Mouse (Mus musculus) mesoderm, embryonic 11.5 days (tissue): ENCODE measurements around the gene Yeats2.

ENCODE experiments used
- DNase-seq: peaks from one replicate; pipeline ENCODE4 v3.0.0-alpha.2; 2012; ENCODE audit warnings: low read depth, low spot score

Gene Yeats2

GRCm38 (mm10) chr16:20191161-20191882, 50.5 kb downstream of the Yeats2 start:
- DNase-seq, result no peak

DNA sequence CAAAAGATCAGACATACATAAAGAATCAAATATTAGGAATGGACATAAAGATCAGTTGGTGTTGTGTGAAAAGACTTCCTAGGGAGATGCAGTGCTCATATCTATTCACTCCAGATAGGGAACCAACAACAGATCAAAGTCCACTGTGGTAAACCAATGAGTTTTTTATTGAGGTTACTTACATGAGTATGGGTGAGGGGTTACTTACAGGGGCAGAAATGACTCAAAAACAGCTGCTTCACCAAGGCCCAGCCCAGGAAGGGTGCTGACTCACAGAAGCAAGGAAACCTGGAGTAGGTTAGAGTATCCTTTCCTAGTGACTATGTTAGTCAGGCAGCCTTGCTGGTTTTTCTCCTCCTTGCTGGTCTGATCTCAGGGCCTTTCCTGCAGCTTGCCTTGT, 51.2 kb downstream of the Yeats2 start:
- DNase-seq, result no peak

DNA sequence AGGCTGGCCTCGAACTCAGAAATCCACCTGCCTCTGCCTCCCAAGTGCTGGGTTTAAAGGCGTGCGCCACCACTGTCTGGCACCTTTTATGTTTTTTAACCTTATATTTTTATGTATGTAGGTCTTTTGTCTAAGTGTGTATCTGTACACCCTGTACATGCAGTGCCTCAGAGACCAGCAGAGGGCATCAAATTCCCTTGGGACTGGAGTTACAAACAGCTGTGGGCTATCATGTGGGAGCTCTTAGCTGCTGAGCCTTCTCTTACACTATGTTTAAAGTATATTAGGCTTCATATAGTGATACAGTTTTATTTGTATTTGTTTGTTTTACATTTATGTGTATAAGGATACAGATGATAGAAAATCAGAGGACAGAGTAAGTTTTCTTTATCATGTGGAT, 54.7 kb downstream of the Yeats2 start:
- DNase-seq, result peak; percentile 42

DNA sequence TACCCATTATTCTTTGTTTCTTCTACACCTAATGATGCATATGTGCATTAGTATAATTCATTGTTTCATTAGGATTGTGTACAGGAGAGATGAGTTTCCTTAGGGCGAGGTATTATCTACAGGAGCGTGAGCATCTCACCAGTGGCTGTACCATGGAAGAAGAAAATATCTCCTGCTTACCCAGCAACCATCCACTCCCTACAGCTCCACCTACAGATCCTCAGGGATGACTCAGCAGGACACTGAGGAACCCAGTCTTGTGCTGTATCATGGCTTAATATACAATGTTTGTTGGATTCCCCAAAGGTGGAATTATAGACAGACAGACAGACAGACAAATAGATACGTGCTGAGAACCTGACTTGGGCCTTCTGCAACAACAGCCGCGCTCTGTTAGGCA, 56.1 kb downstream of the Yeats2 start:
- DNase-seq, result no peak

GRCm38 (mm10) chr16:20199501-20200201, 58.8 kb downstream of the Yeats2 start:
- peak; percentile 11 for DNase-seq

GRCm38 (mm10) chr16:20213591-20214226, 72.8 kb downstream of the Yeats2 start:
- DNase-seq, result peak; percentile 58

DNA sequence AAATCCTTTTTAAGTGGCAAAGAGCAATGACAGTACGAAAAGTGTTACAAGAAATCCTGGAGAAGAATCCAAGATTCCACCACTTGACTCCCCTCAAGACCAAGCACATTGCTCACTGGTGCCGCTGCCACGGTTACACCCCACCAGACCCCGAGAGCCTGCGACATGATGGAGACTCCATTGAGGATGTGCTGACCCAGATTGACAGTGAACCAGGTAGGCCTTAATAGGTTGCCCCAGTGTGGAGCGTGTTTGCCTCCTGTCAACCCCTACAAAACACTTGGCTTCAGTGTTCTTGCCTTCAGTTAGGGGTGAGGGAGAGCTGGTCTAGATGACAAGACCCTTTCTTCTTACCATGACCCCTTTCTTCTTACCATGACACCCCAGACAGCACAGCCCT, 81.9 kb downstream of the Yeats2 start:
- no peak for DNase-seq

- no peak for DNase-seq
Measured at GRCm38 (mm10) chr16:20226676-20227075, 85.8 kb downstream of the Yeats2 start.

DNA sequence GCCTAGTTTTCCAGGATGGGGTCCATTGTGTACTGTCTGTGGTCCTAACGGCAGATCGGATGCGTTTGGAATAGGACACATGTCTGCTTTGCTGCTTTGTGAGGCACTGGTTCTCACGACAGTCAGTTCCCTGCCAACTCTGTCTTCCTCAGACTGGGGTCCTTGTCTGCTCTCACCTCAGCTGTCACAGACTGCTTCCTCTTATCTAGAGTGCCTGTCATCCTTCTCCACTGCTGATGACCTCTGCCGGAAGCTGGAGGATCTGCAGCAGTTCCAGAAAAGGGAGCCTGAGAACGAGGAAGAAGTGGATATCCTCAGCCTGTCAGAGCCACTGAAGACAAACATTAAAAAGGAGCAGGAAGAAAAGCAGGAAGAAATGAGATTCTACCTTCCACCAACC, 86.6 kb downstream of the Yeats2 start:
- DNase-seq, result no peak

DNA sequence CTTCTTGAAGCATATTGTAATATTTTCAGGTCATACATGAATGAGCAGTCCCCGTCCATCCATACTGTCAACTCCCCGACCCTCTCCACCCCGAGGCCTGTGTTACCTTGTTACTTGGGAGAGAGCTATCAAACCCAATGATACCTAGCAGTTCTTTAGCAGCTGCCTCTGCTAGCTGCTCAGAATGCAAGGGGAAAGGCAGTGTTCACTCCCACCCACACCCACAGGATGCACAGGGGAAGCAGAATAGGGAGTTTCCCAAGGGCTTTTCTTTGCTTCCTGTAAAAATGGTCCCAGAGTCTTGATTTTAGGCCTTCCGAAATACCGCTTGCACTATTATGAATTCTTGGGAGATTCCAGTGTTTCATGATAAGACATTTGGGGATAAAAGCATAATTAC, 87.3 kb downstream of the Yeats2 start:
- DNase-seq, result no peak

DNA sequence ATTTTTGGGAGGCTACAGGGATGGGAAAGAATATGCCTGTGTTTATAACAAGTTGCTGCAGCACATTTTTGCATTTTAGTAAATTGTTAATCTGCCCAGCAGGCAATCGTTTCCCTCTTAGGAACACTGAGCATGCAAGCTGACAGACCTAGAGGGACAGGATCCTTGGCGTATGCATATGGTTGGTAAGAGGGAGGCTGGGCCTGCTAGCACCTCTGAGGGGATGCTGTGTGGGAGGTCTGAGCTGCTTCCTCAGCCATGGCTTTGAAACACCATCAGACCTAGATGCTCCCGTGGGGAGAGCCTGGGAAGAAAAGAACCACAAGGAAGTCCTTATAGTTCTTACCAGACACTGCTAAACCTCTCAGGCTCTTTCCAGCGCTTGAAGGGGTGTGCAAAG, 93.5 kb downstream of the Yeats2 start:
- DNase-seq, result no peak

DNA sequence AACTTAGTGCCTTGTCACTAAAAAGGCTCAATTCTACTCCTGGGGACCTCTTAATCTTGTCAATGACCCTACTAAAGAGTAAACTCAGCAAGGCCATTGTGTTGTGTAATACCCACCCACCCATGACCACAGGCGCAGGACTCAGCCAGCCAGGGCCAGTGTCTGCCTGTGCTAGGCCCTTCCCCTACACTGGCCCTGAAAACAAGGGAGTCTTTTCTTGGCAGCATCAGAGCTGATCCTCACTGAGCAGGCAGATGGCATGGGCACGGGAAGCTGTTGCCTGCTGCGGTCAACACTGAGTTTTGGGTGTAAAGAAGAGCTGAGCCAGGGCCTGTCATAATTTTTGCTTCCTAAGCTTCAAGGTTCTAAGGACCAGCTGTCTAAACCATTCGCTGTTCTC, 96.6 kb downstream of the Yeats2 start:
- DNase-seq, result no peak

DNA sequence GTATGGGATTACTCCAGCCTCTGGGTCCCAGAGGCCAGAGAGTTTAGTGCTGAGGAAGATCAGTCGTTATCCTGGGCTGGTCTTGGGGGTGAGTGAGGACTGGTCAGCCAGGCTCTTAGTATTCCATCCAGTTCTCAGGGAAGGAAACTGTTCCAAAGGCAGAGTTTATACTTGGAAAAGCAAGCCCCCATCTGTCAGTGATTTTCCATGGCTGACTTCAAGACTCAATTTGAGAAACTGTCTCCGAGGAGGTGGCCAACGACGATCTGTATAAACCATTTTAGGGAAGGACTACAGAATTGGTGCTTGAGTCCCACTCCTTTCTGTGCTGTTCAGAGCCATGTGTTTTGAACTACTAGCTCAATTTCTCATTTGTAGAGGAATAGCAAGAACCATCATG, 97.8 kb downstream of the Yeats2 start:
- DNase-seq, result no peak

DNA sequence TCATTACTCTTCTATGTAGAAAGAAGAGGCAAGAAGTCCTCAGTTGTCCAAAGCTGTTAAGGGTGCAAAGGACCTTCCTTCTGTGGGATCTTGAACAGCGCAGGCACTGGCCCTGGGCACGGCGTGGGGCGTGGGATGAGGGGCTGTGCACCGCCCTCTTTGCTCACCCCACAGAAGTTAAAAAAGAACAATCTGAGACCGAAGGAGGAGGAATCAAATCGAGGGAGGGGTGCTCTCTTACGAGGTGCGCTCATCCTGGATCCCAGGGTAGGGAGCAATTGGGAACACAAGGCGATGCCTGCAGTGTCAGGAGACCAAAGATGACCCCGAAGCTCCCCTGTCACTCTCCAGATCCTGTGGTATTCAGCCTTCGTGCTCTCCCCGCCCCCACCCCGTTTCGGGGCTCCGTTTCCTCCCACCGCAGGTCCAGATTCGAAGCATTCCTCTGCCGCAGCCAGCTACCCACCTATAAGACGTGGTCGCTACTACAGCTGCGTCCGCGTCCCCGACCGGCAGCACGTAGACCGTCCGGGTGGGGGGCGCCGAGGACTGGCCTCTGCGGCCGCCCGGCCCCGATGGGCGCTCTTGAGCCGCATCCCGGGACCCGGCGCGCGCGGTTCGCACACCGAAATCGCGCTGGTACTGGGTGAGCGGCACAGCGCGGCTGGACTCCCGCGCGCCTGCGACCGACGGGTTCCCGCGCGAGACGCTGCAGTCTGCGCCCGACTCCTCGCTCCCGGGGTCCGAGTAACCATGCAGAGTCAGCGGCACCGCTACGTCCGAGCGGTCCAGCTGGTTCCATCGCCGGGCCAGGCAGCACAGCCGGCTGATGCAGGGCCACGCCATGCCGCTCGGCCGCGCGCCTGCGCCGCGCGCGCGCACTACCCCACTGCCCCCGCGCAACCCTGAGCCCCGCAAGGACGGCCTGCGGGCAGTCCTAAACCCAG, 99.9 kb downstream of the Yeats2 start, which contains the start of gene Map6d1:
Map6d1 (minus strand) TSS at position 891 of the 947 bp plus-strand sequence.
- DNase-seq, result peak; percentile 66

GRCm38 (mm10) chr16:20247103-20247502, 106.2 kb downstream of the Yeats2 start:
- DNase-seq, result no peak

DNA sequence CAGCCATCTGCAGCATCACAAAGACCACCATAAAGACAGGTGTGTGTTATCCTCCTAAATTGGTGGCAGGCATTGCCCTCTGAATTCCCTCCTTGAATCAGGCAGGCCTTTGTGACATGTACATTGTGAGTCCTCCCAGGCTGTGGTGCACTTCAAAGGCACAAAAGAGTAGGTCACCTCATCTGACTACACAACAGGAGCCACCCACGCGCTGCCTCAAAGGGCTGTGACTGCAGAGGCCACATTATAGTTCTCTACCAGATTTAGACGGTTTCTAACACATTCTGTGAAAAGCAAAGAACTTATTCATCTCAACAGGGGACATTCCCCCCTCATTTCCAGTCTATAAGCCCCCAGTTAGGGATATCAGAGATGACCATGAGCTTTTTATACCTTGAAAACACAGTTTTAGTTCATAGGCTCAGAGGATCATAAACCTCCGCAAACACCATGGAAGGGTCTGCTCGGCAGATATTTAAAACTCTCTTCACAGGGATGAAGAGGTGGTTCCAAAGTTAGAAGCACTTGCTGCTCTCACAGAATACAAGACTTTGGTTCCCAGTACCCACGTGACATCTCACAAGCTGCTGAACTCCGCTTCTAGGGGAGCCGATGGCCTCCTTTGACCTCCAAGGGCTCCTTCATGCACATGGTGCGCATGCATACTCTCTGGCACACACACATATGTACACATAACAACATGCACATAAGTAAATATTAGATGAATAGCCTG, 107.7 kb downstream of the Yeats2 start:
- DNase-seq, result no peak

- no peak for DNase-seq
Measured at GRCm38 (mm10) chr16:20257926-20258325, 117.1 kb downstream of the Yeats2 start.

DNA sequence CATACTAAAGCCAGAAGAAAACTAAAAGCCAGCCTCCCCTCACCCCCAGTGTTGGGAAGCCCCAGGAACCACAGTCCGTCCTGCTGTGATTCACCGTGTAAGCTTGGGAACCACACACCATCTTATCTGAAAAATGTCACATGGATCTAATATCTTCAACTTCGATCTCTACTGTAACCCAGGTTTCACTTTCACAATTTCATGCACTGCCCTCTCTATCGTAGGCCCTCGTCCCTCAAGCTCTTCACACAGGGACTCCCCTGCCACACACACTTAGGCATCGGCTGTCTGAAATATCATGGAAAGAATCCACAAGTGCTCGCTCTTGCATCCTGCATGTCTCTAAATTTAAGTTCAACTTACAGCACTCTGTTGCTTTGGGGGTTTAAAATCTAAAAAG, 124.2 kb downstream of the Yeats2 start:
- no peak for DNase-seq

- DNase-seq, result no peak
Measured at GRCm38 (mm10) chr16:20271339-20271738, 130.5 kb downstream of the Yeats2 start.

GRCm38 (mm10) chr16:20272994-20273393, 132.1 kb downstream of the Yeats2 start:
- no peak for DNase-seq

DNA sequence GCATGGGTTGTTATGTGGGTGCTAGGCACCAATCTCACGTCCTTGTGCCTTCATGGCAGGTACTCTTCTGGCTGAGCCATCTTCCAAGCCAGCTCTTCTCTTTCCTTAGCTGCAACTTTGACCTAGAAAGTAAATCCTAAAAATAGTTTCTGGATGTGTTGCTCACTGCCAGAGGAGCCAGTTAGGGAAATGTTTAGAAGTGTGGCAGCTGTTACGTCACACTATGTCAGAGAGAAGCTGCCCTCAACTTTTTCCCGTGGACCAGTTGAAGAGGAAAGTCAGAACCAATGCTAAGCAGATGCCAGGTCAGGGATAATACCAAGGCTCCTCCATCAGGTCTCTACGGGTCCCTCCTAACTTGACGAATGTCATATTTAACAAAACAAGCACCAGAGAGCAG, 138.5 kb downstream of the Yeats2 start:
- no peak for DNase-seq
